Comparison of ENCODE assay signal across 13 mouse cellular contexts in the genomic region with DNA sequence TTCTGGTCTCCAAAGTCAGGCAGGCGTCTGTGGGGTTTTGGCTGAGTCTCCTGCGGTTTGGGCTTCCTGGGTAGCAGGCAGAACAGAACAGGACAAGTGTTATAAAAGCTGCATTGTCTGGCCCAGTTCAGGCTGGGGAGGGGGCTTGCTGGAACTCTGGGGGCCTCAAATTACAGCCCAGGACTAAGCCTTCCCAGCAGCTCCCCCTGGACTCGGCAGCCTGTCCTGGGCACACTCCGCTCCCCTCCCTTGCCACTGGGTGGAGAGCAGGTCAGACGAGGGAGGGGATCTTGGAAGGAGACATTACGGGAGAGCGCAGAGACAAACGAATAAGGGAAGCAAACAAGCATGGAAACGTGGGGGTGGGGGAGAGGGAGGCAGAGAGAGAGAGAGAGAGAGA. TPM values are rescaled to one million over a fixed set of nuclear protein-coding genes. Genes with fewer than 3 reads are reported as not detected.
DNase-seq lines count a peak whose midpoint lies in the region; ATAC-seq and TF ChIP-seq lines count a peak whose summit lies in the region.
"Had no signal": no experiment of that assay in that cellular context is flagged by ENCODE, and none has a peak within 500 bp of the region (broad histone marks: within the 10 kb centered on the region; RNA-seq: fewer than 3 reads in every experiment).

No protein-coding gene starts in this region.

- peaks cover 17% of the 10 kb centered on the region for H3K4me1 ChIP-seq in heart, embryonic 11.5 days (ENCODE audit: control insufficient read depth, insufficient read depth, low read length)
- H3K4me1 ChIP-seq in forebrain, postnatal 0 days (ENCODE audit: insufficient read depth): no peaks in the 10 kb centered on the region
- peaks cover 45% of the 10 kb centered on the region for H3K4me1 ChIP-seq in limb, embryonic 15.5 days

- H3K9me3 ChIP-seq in heart, embryonic 11.5 days (replicated peaks; ENCODE audit: control insufficient read depth, low read length): peaks cover 4% of the 10 kb centered on the region; the same call in 1 of the 2 replicates
- H3K9me3 ChIP-seq in forebrain, postnatal 0 days (ENCODE audit: low read length): no peaks in the 10 kb centered on the region
- no peaks in the 10 kb centered on the region for H3K9me3 ChIP-seq in limb, embryonic 15.5 days

- 0 out of 2 replicates have a peak, but pooled peaks have one; percentile 12 for TF ChIP-seq CTCF in forebrain, postnatal 0 days (IDR thresholded peaks at IDR 0.05; ENCODE audit: low read depth)

- ATAC-seq in heart, embryonic 11.5 days (replicated peaks; ENCODE audit: insufficient number of reproducible peaks, low FRiP score, low TSS enrichment): no peak
- ATAC-seq in forebrain, postnatal 0 days: no peak
- ATAC-seq in limb, embryonic 15.5 days (ENCODE audit: insufficient number of reproducible peaks, low FRiP score, low TSS enrichment, low read depth): no peak

- peaks cover 10% of the 10 kb centered on the region for H3K36me3 ChIP-seq in heart, embryonic 11.5 days (ENCODE audit: control insufficient read depth, insufficient read depth, low read length)
- H3K36me3 ChIP-seq in forebrain, postnatal 0 days (ENCODE audit: insufficient read depth): no peaks in the 10 kb centered on the region
- peaks cover 31% of the 10 kb centered on the region for H3K36me3 ChIP-seq in limb, embryonic 15.5 days

- H3K27me3 ChIP-seq in heart, embryonic 11.5 days (ENCODE audit: control insufficient read depth, insufficient read depth, low read length): peaks cover 20% of the 10 kb centered on the region
- peaks cover 33% of the 10 kb centered on the region for H3K27me3 ChIP-seq in forebrain, postnatal 0 days (ENCODE audit: insufficient read depth, low read length)
- 0 out of 2 replicates have a peak, but pooled peaks cover 6% of the 10 kb centered on the region for H3K27me3 ChIP-seq in limb, embryonic 15.5 days

- H3K9ac ChIP-seq in heart, embryonic 11.5 days (ENCODE audit: low read depth, low read length): peak overlapping the region; percentile 85
- H3K9ac ChIP-seq in forebrain, postnatal 0 days: no peak overlapping the region
- H3K9ac ChIP-seq in limb, embryonic 15.5 days: no peak overlapping the region

- peak overlapping the region; percentile 7; the same call in 1 of the 2 replicates for H3K27ac ChIP-seq in heart, embryonic 11.5 days (ENCODE audit: low read depth, low read length)
- H3K27ac ChIP-seq in forebrain, postnatal 0 days (ENCODE audit: low read depth, low read length): no peak overlapping the region
- H3K27ac ChIP-seq in limb, embryonic 15.5 days: peak overlapping the region; percentile 93

- DNase-seq in heart, postnatal 36 days: no peak
- peak; percentile 77 for DNase-seq in Muller cell, postnatal 12 days (ENCODE audit: inconsistent ontology term)
- no peak for DNase-seq in forebrain, postnatal 0 days
- DNase-seq in urinary bladder, postnatal 36 days (ENCODE audit: low spot score in 2 of 2): no peak
- DNase-seq in adrenal gland, postnatal 10 days: no peak
- no peak for DNase-seq in adipocyte (ENCODE audit: low spot score)
- DNase-seq: B cell, adult 2 months; cerebellum, adult 2 months; gastrocnemius, postnatal 36 days; retina, postnatal 1 day; thymus, postnatal 36 days had no signal

- peak overlapping the region; percentile 87 for H3K4me3 ChIP-seq in heart, embryonic 11.5 days (ENCODE audit: low read depth, low read length)
- H3K4me3 ChIP-seq in forebrain, postnatal 0 days (ENCODE audit: low read depth, low read length): no peak overlapping the region
- H3K4me3 ChIP-seq in limb, embryonic 15.5 days: peak overlapping the region; percentile 88

- WGBS in heart, embryonic 11.5 days (ENCODE audit: insufficient replicate concordance): 10% methylated on average over 9 of the region's 9 CpGs
- WGBS in forebrain, postnatal 0 days: 18% methylated on average over 9 of the region's 9 CpGs
- WGBS in limb, embryonic 15.5 days: 6% methylated on average over 9 of the region's 9 CpGs

- intact Hi-C loops in heart, postnatal 36 days (cut with DNase I): no loop called here

- H3K4me2 ChIP-seq in heart, embryonic 11.5 days: peak overlapping the region; percentile 89
- H3K4me2 ChIP-seq in forebrain, postnatal 0 days (ENCODE audit: low read depth): no peak overlapping the region
- H3K4me2 ChIP-seq in limb, embryonic 15.5 days: peak overlapping the region; percentile 54

RNA-seq across cellular contexts. Expression of a gene that starts 3.3 kb away (rescaled TPM):
- polyA plus RNA-seq in heart, embryonic 11.5 days (2014; fragmentation: Nextera tagmentation; extraction: Ambion mirVana): 28.2 and 34.6 TPM in 2 replicates
- total RNA-seq in heart, postnatal 36 days (2021): 1 to 10 TPM in 1 of 2 experiments, under 1 TPM in 1; 0.81 to 3.1 TPM
- 9.5 and 17.5 TPM in 2 replicates for total RNA-seq in forebrain, postnatal 0 days (2014; rRNA removed)
- polyA plus RNA-seq in forebrain, postnatal 0 days (2015; fragmentation: Nextera tagmentation; extraction: Ambion mirVana): 0.99 and 1.3 TPM in 2 replicates
- polyA plus RNA-seq in limb, embryonic 15.5 days (2015; fragmentation: Nextera tagmentation; extraction: Ambion mirVana): 17.5 and 18.2 TPM in 2 replicates
- 1 to 10 TPM; 4.2 to 5.3 TPM for total RNA-seq in adrenal gland, postnatal 10 days (2021)
